8 mouse cellular contexts compared by ENCODE assay signal in genomic region chr5:120510982-120511642, GRCm38 (mm10). TPM values are rescaled to one million over a fixed set of nuclear protein-coding genes. Genes with fewer than 3 reads are reported as not detected.
A peak's percentile ranks its signal among the peaks of the same experiment; 100 is the strongest.
DNase-seq lines count a peak whose midpoint lies in the region; ATAC-seq lines count a peak whose summit lies in the region.

Gene Slc8b1, plus strand, starts transcription at chr5:120511168.

- WGBS in hindbrain, embryonic 14.5 days, result 1% methylated on average over 36 of the region's 36 CpGs

- no peaks in the 10 kb centered on the region for H3K36me3 ChIP-seq in hindbrain, embryonic 14.5 days (replicated peaks; ENCODE audit: control insufficient read depth, insufficient read depth)

- H3K9me3 ChIP-seq in hindbrain, embryonic 14.5 days (ENCODE audit: control insufficient read depth, low read length), result no peaks in the 10 kb centered on the region

- ATAC-seq in hindbrain, embryonic 14.5 days (ENCODE audit: low FRiP score), result peak; percentile 87

- peak within 1 kb of the TSS; percentile 38 for H3K4me3 ChIP-seq in hindbrain, embryonic 14.5 days (replicated peaks; ENCODE audit: low read length)

- H3K9ac ChIP-seq in hindbrain, embryonic 14.5 days, result peak within 1 kb of the TSS; percentile 42

- H3K27ac ChIP-seq in hindbrain, embryonic 14.5 days, result no peak within 1 kb of the TSS

- DNase-seq in NIH3T3 (ENCODE audit: low read depth), result peak; percentile 97
- DNase-seq in cerebellum, postnatal 14 days, result peak; percentile 86 to 88
- peak; percentile 63 to 71 for DNase-seq in frontal cortex, postnatal 25 days (ENCODE audit: low spot score in 2 of 2)
- DNase-seq in hindbrain, embryonic 14.5 days (ENCODE audit: low spot score), result peak; percentile 77
- DNase-seq in layer of hippocampus, postnatal 36 days, result peak; percentile 85 to 89
- peak; percentile 98 for DNase-seq in lung, postnatal 36 days
- DNase-seq in retina, postnatal 1 day, result peak; percentile 91
- peak; percentile 94 to 98 for DNase-seq in urinary bladder, adult 18-20 months (ENCODE audit: low spot score in 2 of 2)

- peak within 1 kb of the TSS; percentile 58 for H3K4me2 ChIP-seq in hindbrain, embryonic 14.5 days (replicated peaks)

- peaks cover 20% of the 10 kb centered on the region for H3K4me1 ChIP-seq in hindbrain, embryonic 14.5 days (replicated peaks; ENCODE audit: control insufficient read depth, insufficient read depth, low read length)

- no peaks in the 10 kb centered on the region for H3K27me3 ChIP-seq in hindbrain, embryonic 14.5 days (ENCODE audit: control insufficient read depth, insufficient read depth, low read length)

RNA-seq across cellular contexts. Expression of gene Slc8b1, which starts in this region (rescaled TPM):
- polyA plus RNA-seq in hindbrain, embryonic 14.5 days (2014; fragmentation: Nextera tagmentation; extraction: Ambion mirVana), result 1.3 and 1.4 TPM in 2 replicates
- total RNA-seq in layer of hippocampus, postnatal 36 days (2021), result 1 to 10 TPM; 7.6 to 8.7 TPM
